Mouse (Mus musculus): Measurements from ENCODE around the gene Mapkapk2. TPM values are rescaled to one million over a fixed set of nuclear protein-coding genes. Genes with fewer than 3 reads are reported as not detected.

The Mapkapk2 gene
- total and polyA plus RNA-seq, 3 experiments: 196 to 363 (median 283) TPM

DNA sequence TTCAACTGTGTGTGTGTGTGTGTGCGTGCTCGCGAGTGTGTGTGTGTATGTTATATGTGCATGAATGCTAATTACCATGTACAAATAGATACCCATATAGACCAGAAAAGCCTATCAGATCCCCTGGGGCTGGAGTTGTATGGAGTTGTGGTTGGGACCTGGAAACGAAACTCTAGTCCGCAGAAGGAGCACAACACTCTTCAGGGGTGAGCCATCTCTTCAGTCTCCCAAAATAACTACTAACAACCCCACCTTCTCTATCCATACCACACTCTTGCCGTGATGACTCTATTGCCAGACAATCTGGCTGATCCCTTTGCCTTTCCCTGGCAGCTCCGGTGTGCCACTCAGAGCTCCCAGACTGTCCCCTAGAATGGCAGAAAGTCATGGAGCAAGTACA lies 81.7 kb downstream of the Mapkapk2 start:
- H3K9ac ChIP-seq (ENCODE audit: low read depth, low read length): no peak overlapping the region
- 91% methylated on average over 7 of the region's 7 CpGs for WGBS
- no peaks in the 10 kb centered on the region for H3K79me2 ChIP-seq (replicated peaks; ENCODE audit: control insufficient read depth, insufficient read depth, low read length)
- H3K4me3 ChIP-seq: no peak overlapping the region
- no peaks in the 10 kb centered on the region for H3K27me3 ChIP-seq (ENCODE audit: control insufficient read depth, insufficient read depth, low read length)
- intact Hi-C loops (cut with DNase I): no loop called here
- DNase-seq: no peak
- H3K27ac ChIP-seq: no peak overlapping the region
- no peaks in the 10 kb centered on the region for H3K4me1 ChIP-seq (ENCODE audit: control insufficient read depth, insufficient read depth, low read length)
- no peaks in the 10 kb centered on the region for H3K36me3 ChIP-seq (ENCODE audit: control insufficient read depth, insufficient read depth, low read length)
- TF ChIP-seq EP300 (IDR thresholded peaks at IDR 0.05; ENCODE audit: insufficient read depth, low read depth, low read length): no peak
- no peak for TF ChIP-seq CTCF (IDR thresholded peaks at IDR 0.05)
- TF ChIP-seq POLR2A (IDR thresholded peaks at IDR 0.05; ENCODE audit: insufficient read depth, low read depth, low read length): no peak

DNA sequence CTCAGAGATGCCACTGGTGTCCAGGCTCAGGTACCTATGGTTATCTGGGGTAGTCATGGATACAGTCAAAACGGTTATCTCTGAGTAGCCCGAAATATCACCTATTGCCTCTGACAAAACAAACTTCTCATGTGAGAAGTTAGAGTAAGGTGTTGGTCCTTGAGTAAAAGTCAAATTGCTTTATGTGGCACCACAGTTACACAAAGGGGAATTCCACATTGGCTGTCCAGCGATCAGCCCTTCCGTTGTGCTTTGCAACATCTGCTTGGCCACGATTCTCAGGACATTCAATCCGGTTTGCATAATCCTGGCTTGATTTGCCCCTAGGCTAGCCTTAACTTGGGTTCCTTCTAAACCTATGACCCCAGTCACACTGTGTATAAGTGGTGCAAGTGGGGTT lies 82.3 kb downstream of the Mapkapk2 start:
- intact Hi-C loops (cut with DNase I): no loop called here
- no peak overlapping the region for H3K9ac ChIP-seq (ENCODE audit: low read depth, low read length)
- TF ChIP-seq POLR2A (IDR thresholded peaks at IDR 0.05; ENCODE audit: insufficient read depth, low read depth, low read length): no peak
- DNase-seq: no peak
- H3K79me2 ChIP-seq (replicated peaks; ENCODE audit: control insufficient read depth, insufficient read depth, low read length): no peaks in the 10 kb centered on the region
- H3K36me3 ChIP-seq (ENCODE audit: control insufficient read depth, insufficient read depth, low read length): no peaks in the 10 kb centered on the region
- H3K4me1 ChIP-seq (ENCODE audit: control insufficient read depth, insufficient read depth, low read length): no peaks in the 10 kb centered on the region
- WGBS: 80% methylated on average over 6 of the region's 6 CpGs
- H3K27ac ChIP-seq: no peak overlapping the region
- no peaks in the 10 kb centered on the region for H3K27me3 ChIP-seq (ENCODE audit: control insufficient read depth, insufficient read depth, low read length)
- no peak overlapping the region for H3K4me3 ChIP-seq

DNA sequence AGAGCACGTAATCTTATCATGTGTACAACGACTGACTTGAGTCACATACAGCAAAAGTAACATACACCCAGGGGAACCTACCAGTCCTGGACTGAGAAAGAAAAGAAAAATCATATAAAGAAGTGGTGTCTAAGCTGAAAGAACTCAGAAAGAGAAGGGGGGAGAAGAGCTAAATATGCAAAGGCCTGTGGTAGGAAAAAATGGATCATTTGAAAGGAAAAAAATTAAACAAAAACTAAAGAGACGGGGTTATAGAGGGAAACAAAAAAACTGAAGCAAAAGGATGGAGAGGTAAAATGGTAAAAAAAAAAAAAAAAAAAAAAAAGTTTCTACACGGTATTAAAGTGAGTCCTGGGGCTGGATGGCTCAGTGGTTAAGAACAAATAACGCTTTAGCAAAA lies 83.7 kb downstream of the Mapkapk2 start:
- no peaks in the 10 kb centered on the region for H3K4me1 ChIP-seq (ENCODE audit: control insufficient read depth, insufficient read depth, low read length)
- H3K36me3 ChIP-seq (ENCODE audit: control insufficient read depth, insufficient read depth, low read length): no peaks in the 10 kb centered on the region
- 84% methylated on average over 5 of the region's 5 CpGs for WGBS
- H3K79me2 ChIP-seq (replicated peaks; ENCODE audit: control insufficient read depth, insufficient read depth, low read length): no peaks in the 10 kb centered on the region
- intact Hi-C loops (cut with DNase I): no loop called here
- no peak overlapping the region for H3K4me3 ChIP-seq
- no peak for DNase-seq
- no peak overlapping the region for H3K9ac ChIP-seq (ENCODE audit: low read depth, low read length)
- no peak overlapping the region for H3K27ac ChIP-seq
- H3K27me3 ChIP-seq (ENCODE audit: control insufficient read depth, insufficient read depth, low read length): no peaks in the 10 kb centered on the region
- TF ChIP-seq CTCF (IDR thresholded peaks at IDR 0.05) (no peak), POLR2A (IDR thresholded peaks at IDR 0.05; ENCODE audit: insufficient read depth, low read depth, low read length) (no peak), EP300 (IDR thresholded peaks at IDR 0.05; ENCODE audit: insufficient read depth, low read depth, low read length) (no peak)

DNA sequence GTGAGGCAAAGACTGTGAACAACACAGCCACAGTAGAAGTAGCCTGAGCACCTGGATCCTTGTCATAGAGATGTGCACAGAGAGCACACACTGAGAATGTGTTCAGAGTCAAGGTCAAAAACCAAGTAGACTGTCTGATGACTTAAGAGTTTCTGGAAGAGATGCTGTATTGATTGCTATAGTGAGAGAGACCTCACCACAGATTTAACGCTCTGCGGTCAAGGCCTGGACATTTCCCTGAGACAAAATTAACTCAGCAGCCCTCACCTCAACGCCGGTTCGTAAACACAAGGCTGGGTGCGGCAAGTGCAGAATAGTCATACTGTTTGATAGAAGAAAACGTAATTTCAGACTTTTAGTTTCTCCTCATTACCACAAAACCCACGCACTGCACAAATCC lies 85.1 kb downstream of the Mapkapk2 start:
- TF ChIP-seq CTCF (IDR thresholded peaks at IDR 0.05) (no peak), POLR2A (IDR thresholded peaks at IDR 0.05; ENCODE audit: insufficient read depth, low read depth, low read length) (no peak), EP300 (IDR thresholded peaks at IDR 0.05; ENCODE audit: insufficient read depth, low read depth, low read length) (no peak)
- no peaks in the 10 kb centered on the region for H3K36me3 ChIP-seq (ENCODE audit: control insufficient read depth, insufficient read depth, low read length)
- H3K4me3 ChIP-seq: no peak overlapping the region
- no peaks in the 10 kb centered on the region for H3K79me2 ChIP-seq (replicated peaks; ENCODE audit: control insufficient read depth, insufficient read depth, low read length)
- intact Hi-C loops (cut with DNase I): no loop called here
- no peaks in the 10 kb centered on the region for H3K4me1 ChIP-seq (ENCODE audit: control insufficient read depth, insufficient read depth, low read length)
- no peak overlapping the region for H3K27ac ChIP-seq
- DNase-seq: no peak
- 92% methylated on average over 8 of the region's 8 CpGs for WGBS
- H3K9ac ChIP-seq (ENCODE audit: low read depth, low read length): no peak overlapping the region
- no peaks in the 10 kb centered on the region for H3K27me3 ChIP-seq (ENCODE audit: control insufficient read depth, insufficient read depth, low read length)

DNA sequence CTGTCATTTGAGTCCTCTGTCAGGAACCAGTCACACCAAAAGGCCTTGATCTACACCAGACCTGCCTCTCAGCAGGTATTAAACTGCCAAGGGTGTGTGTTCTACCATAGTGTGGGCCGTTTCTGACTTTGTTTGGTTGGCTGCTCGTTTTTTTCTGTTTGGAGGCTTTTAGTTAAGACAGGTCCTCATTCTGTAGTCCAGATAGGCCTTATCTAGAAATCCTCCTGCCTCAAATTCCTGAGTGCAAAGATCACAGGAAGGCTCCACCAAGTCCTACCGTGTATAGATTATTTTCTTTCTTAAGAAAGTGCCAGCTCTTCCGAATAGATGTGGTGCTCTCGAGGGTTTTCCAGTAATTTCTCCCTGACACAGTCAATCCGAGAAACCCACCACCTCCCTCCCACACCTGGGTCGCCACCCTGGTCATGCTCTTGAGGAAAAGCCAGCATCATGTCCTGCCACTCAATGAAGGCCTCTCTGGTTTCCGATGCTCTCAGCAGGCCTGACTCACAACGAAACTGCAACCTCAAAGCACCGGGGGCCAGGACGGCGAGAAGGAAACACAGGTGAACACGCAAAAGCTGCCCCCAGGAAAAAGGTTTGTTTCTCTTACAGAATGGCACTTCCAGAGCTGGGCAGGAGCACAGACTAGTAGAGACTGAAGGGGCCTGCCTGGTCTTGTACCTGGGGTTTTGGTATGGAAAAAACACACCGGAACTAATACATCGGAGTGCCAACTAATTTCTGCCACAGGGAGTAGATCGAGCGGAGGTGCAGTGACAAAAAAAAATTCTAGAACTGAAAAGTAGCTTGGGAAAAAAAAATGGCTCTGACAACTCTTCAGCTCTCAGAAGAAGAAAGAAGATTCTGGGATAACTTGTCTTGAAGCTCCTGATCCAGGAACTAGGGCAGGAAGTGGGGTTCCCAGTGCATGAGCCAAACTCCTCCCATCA lies 87.1 kb downstream of the Mapkapk2 start:
- H3K4me3 ChIP-seq: no peak overlapping the region
- H3K9ac ChIP-seq (ENCODE audit: low read depth, low read length): no peak overlapping the region
- H3K27me3 ChIP-seq (ENCODE audit: control insufficient read depth, insufficient read depth, low read length): no peaks in the 10 kb centered on the region
- intact Hi-C loops (cut with DNase I): no loop called here
- H3K27ac ChIP-seq: no peak overlapping the region
- TF ChIP-seq EP300 (IDR thresholded peaks at IDR 0.05; ENCODE audit: insufficient read depth, low read depth, low read length): no peak
- TF ChIP-seq POLR2A (IDR thresholded peaks at IDR 0.05; ENCODE audit: insufficient read depth, low read depth, low read length): no peak
- no peak for TF ChIP-seq CTCF (IDR thresholded peaks at IDR 0.05)
- H3K36me3 ChIP-seq (ENCODE audit: control insufficient read depth, insufficient read depth, low read length): no peaks in the 10 kb centered on the region
- WGBS: 57% methylated on average over 17 of the region's 17 CpGs
- no peaks in the 10 kb centered on the region for H3K79me2 ChIP-seq (replicated peaks; ENCODE audit: control insufficient read depth, insufficient read depth, low read length)
- DNase-seq: no peak
- no peaks in the 10 kb centered on the region for H3K4me1 ChIP-seq (ENCODE audit: control insufficient read depth, insufficient read depth, low read length)

DNA sequence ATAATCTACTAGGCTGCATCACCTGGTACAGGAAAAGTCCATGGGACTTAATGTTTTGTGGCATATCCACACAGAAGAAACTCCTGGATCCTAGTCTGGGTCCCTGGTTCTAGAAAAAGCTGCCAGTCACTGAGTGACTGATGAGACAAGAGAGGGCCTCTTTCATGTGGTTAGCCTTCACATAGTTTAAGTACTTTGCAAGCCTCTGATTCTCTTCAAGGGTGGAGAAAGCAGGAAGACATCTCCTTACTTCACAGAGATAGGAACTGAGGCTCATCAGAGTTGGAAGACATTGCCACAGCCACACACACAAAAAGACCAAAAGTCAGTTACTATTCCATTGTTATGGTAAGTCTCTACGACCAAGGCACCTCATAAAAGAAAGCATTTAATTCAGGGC lies 91.6 kb downstream of the Mapkapk2 start:
- no peak overlapping the region for H3K27ac ChIP-seq
- no peak overlapping the region for H3K9ac ChIP-seq (ENCODE audit: low read depth, low read length)
- no peaks in the 10 kb centered on the region for H3K36me3 ChIP-seq (ENCODE audit: control insufficient read depth, insufficient read depth, low read length)
- H3K4me1 ChIP-seq (ENCODE audit: control insufficient read depth, insufficient read depth, low read length): no peaks in the 10 kb centered on the region
- DNase-seq: no peak
- no peak overlapping the region for H3K4me3 ChIP-seq
- WGBS: 88% methylated on average over 1 of the region's 1 CpGs
- no peaks in the 10 kb centered on the region for H3K27me3 ChIP-seq (ENCODE audit: control insufficient read depth, insufficient read depth, low read length)
- TF ChIP-seq POLR2A (IDR thresholded peaks at IDR 0.05; ENCODE audit: insufficient read depth, low read depth, low read length): no peak
- no peak for TF ChIP-seq CTCF (IDR thresholded peaks at IDR 0.05)
- TF ChIP-seq EP300 (IDR thresholded peaks at IDR 0.05; ENCODE audit: insufficient read depth, low read depth, low read length): no peak
- intact Hi-C loops (cut with DNase I): no loop called here
- no peaks in the 10 kb centered on the region for H3K79me2 ChIP-seq (replicated peaks; ENCODE audit: control insufficient read depth, insufficient read depth, low read length)

Other genes with a start within 250 kb of the Mapkapk2 start
- 1 to 10 TPM; 1.1 to 1.5 TPM for gene Fcmr, start 232.2 kb downstream of the Mapkapk2 start, total RNA-seq (2021)
- 0.91 and 6.5 TPM in 2 replicates for gene Fcmr, start 232.2 kb downstream of the Mapkapk2 start, polyA plus RNA-seq (2012; rRNA removed)
- not detected for gene Il24, start 210.4 kb downstream of the Mapkapk2 start, total RNA-seq (2021)
- gene Il24, start 210.4 kb downstream of the Mapkapk2 start, polyA plus RNA-seq (2012; rRNA removed): not detected in 2 replicates
- gene Il20, start 186.4 kb downstream of the Mapkapk2 start, total RNA-seq (2021): not detected
- gene Il20, start 186.4 kb downstream of the Mapkapk2 start, polyA plus RNA-seq (2012; rRNA removed): not detected in 2 replicates
- not detected for gene Il19, start 157.7 kb downstream of the Mapkapk2 start, total RNA-seq (2021)
- gene Il19, start 157.7 kb downstream of the Mapkapk2 start, polyA plus RNA-seq (2012; rRNA removed): not detected in 2 replicates
- gene Il10, start 78.0 kb downstream of the Mapkapk2 start, total RNA-seq (2021): not detected
- gene Il10, start 78.0 kb downstream of the Mapkapk2 start, polyA plus RNA-seq (2012; rRNA removed): not detected in 2 replicates
- under 1 TPM; 0.48 to 0.70 TPM for gene Dyrk3, start 40.5 kb upstream of the Mapkapk2 start, total RNA-seq (2021)
- gene Dyrk3, start 40.5 kb upstream of the Mapkapk2 start, polyA plus RNA-seq (2012; rRNA removed): 0.16 and 0.32 TPM in 2 replicates
- 10 to 100 TPM; 34.7 to 37.1 TPM for gene Eif2d, start 55.4 kb upstream of the Mapkapk2 start, total RNA-seq (2021)
- gene Eif2d, start 55.4 kb upstream of the Mapkapk2 start, polyA plus RNA-seq (2012; rRNA removed): 25.8 and 35.3 TPM in 2 replicates
- gene Rassf5, start 147.4 kb upstream of the Mapkapk2 start, total RNA-seq (2021): 1 to 10 TPM; 1.7 to 2.3 TPM
- 1.6 and 2.0 TPM in 2 replicates for gene Rassf5, start 147.4 kb upstream of the Mapkapk2 start, polyA plus RNA-seq (2012; rRNA removed)
- gene Ikbke, start 181.8 kb upstream of the Mapkapk2 start, total RNA-seq (2021): 1 to 10 TPM; 1.5 TPM
- gene Ikbke, start 181.8 kb upstream of the Mapkapk2 start, polyA plus RNA-seq (2012; rRNA removed): 3.4 and 4.7 TPM in 2 replicates